ENCODE assay signal across 10 mouse cellular contexts in genomic region chr9:91383441-91384135, GRCm38 (mm10). TPM values are rescaled to one million over a fixed set of nuclear protein-coding genes. Genes with fewer than 3 reads are reported as not detected.
DNase-seq lines count a peak whose midpoint lies in the region; ATAC-seq and TF ChIP-seq lines count a peak whose summit lies in the region.
"Had no signal": no experiment of that assay in that cellular context is flagged by ENCODE, and none has a peak within 500 bp of the region (broad histone marks: within the 10 kb centered on the region; RNA-seq: fewer than 3 reads in every experiment).

No protein-coding gene starts in this region.

- H3K27me3 ChIP-seq in forebrain, embryonic 16.5 days (replicated peaks; ENCODE audit: control insufficient read depth, insufficient read depth, low read length): peaks cover 53% of the 10 kb centered on the region
- H3K27me3 ChIP-seq in midbrain, embryonic 14.5 days (ENCODE audit: control insufficient read depth, insufficient read depth, low read length): peaks cover 65% of the 10 kb centered on the region

- ATAC-seq in forebrain, embryonic 16.5 days: peak; percentile 41
- no peak for ATAC-seq in midbrain, embryonic 14.5 days (ENCODE audit: low FRiP score, low TSS enrichment)
- ATAC-seq in megakaryocyte-erythroid progenitor cell, adult 5-6 weeks (replicated peaks; ENCODE audit: low FRiP score, low TSS enrichment, poor library complexity, severe bottlenecking): no peak

- no peaks in the 10 kb centered on the region for H3K9me3 ChIP-seq in forebrain, embryonic 16.5 days (ENCODE audit: control insufficient read depth, low read length)
- H3K9me3 ChIP-seq in midbrain, embryonic 14.5 days (ENCODE audit: control insufficient read depth, low read length): no peaks in the 10 kb centered on the region

- DNase-seq in brain, embryonic 14.5 days (ENCODE audit: low read depth): peak; percentile 84
- DNase-seq in cerebellum, adult 9-10 months: peak; percentile 90
- peak; percentile 63 for DNase-seq in midbrain, embryonic 14.5 days
- DNase-seq in thymus, postnatal 25 days: no peak
- no peak for DNase-seq in adrenal gland, postnatal 10 days
- DNase-seq: gastrocnemius, postnatal 10 days; kidney, adult 18-20 months; spleen, adult 18-20 months had no signal

- peaks cover 15% of the 10 kb centered on the region for H3K4me1 ChIP-seq in forebrain, embryonic 16.5 days (replicated peaks; ENCODE audit: control insufficient read depth, insufficient read depth, low read length)
- 0 out of 2 replicates have a peak, but pooled peaks cover 2% of the 10 kb centered on the region for H3K4me1 ChIP-seq in midbrain, embryonic 14.5 days (ENCODE audit: control insufficient read depth, insufficient read depth, low read length)

- no peaks in the 10 kb centered on the region for H3K36me3 ChIP-seq in forebrain, embryonic 16.5 days (ENCODE audit: control insufficient read depth, insufficient read depth)
- no peaks in the 10 kb centered on the region for H3K36me3 ChIP-seq in midbrain, embryonic 14.5 days (ENCODE audit: control insufficient read depth, insufficient read depth, low read length)

- H3K4me3 ChIP-seq in forebrain, embryonic 16.5 days (replicated peaks; ENCODE audit: low read length): peak overlapping the region; percentile 18
- peak overlapping the region; percentile 45 for H3K4me3 ChIP-seq in midbrain, embryonic 14.5 days (replicated peaks; ENCODE audit: low read depth, low read length)

- WGBS in forebrain, embryonic 16.5 days: 3% methylated on average over 28 of the region's 28 CpGs
- 2% methylated on average over 28 of the region's 28 CpGs for WGBS in midbrain, embryonic 14.5 days

- peak overlapping the region; percentile 39 for H3K4me2 ChIP-seq in forebrain, embryonic 16.5 days (ENCODE audit: low read length)
- peak overlapping the region; percentile 59 for H3K4me2 ChIP-seq in midbrain, embryonic 14.5 days (ENCODE audit: low read length)

- TF ChIP-seq POLR2A in brain, embryonic 14.5 days (IDR thresholded peaks at IDR 0.05; ENCODE audit: borderline replicate concordance, extremely low read depth, insufficient read depth, insufficient read length, poor library complexity, severe bottlenecking): no peak

- no peak for TF ChIP-seq CTCF in brain, embryonic 14.5 days (IDR thresholded peaks at IDR 0.05; ENCODE audit: borderline replicate concordance, extremely low read depth, insufficient read depth, insufficient read length)

- H3K27ac ChIP-seq in forebrain, embryonic 16.5 days (ENCODE audit: low read length): peak overlapping the region; percentile 79
- H3K27ac ChIP-seq in midbrain, embryonic 14.5 days (replicated peaks; ENCODE audit: low read depth, low read length): peak overlapping the region; percentile 89

- peak overlapping the region; percentile 20; the same call in 1 of the 2 replicates for H3K9ac ChIP-seq in forebrain, embryonic 16.5 days (replicated peaks; ENCODE audit: low read depth, low read length)
- peak overlapping the region; percentile 65; the same call in 1 of the 2 replicates for H3K9ac ChIP-seq in midbrain, embryonic 14.5 days (replicated peaks; ENCODE audit: low read length)

RNA-seq across cellular contexts. Expression of gene Zic1, which starts 18.0 kb away (rescaled TPM):
- polyA plus RNA-seq in brain, embryonic 14.5 days (2012; rRNA removed): 576 and 642 TPM in 2 replicates
- polyA plus RNA-seq in forebrain, embryonic 16.5 days (2015; fragmentation: Nextera tagmentation; extraction: Ambion mirVana): 4.5 and 8.0 TPM in 2 replicates
- 17.8 and 18.5 TPM in 2 replicates for polyA plus RNA-seq in midbrain, embryonic 14.5 days (2014; fragmentation: Nextera tagmentation; extraction: Ambion mirVana)
- total RNA-seq in adrenal gland, postnatal 10 days (2021): under 1 TPM; 0.18 to 0.51 TPM
- not detected in 2 replicates for total RNA-seq in megakaryocyte-erythroid progenitor cell, adult 5-6 weeks (2014; fragmentation: Nextera tagmentation)
- total RNA-seq in megakaryocyte-erythroid progenitor cell, adult 5-6 weeks (2017): not detected in 2 replicates

RNA-seq across cellular contexts. Expression of gene Zic4, which starts 21.4 kb away (rescaled TPM):
- polyA plus RNA-seq in brain, embryonic 14.5 days (2012; rRNA removed): 89.6 and 91.1 TPM in 2 replicates
- polyA plus RNA-seq in forebrain, embryonic 16.5 days (2015; fragmentation: Nextera tagmentation; extraction: Ambion mirVana): 28.3 and 47.6 TPM in 2 replicates
- 32.4 and 49.1 TPM in 2 replicates for polyA plus RNA-seq in midbrain, embryonic 14.5 days (2014; fragmentation: Nextera tagmentation; extraction: Ambion mirVana)
- total RNA-seq in adrenal gland, postnatal 10 days (2021): not detected
- total RNA-seq in megakaryocyte-erythroid progenitor cell, adult 5-6 weeks (2014; fragmentation: Nextera tagmentation): not detected in 2 replicates
- total RNA-seq in megakaryocyte-erythroid progenitor cell, adult 5-6 weeks (2017): not detected in 2 replicates

Comparison
In these comparisons a context has a peak if more than half of its experiments do, and no peak if none do; other contexts are left out.
1. DNase-seq: peak in brain, embryonic 14.5 days (single experiment), cerebellum, adult 9-10 months (single experiment) and midbrain, embryonic 14.5 days (single experiment); none in thymus, postnatal 25 days (single experiment) and adrenal gland, postnatal 10 days (single experiment).
2. RNA of gene Zic1, which starts 18.0 kb away (polyA plus RNA-seq): 576 to 642 TPM in brain, embryonic 14.5 days; 17.8 to 18.5 TPM in midbrain, embryonic 14.5 days and 4.5 to 8.0 TPM in forebrain, embryonic 16.5 days; every median in the first group is over 10 times any median in the second.